Mouse (Mus musculus) cerebellum, postnatal 36 days (tissue): ENCODE data around the gene Zfyve1.

Source experiments
- DNase-seq, 2 experiments: peaks; one replicate each; pipeline ENCODE4 v3.0.0; 2021 to 2022; ENCODE audit warnings: mixed read lengths in 2 of 2

The Zfyve1 gene

DNA sequence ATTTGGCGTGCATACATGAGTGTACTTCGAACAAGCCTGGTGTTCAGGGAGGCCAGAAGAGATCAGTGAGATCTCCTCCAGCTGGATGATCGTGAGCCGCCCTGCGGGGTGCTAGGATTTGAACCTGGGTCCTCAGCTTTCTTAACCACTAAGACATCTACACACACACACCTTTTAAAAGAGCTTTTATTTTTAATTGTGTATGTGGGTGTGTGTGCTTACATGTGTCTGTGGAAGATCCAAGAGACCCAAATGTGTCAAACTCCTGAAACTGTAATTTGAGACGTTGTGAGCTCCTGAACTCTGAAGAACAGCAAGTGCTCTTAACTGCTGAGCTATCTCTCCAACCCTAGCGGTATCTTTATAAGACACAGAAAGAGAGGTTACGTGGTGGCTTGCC, 75.9 kb downstream of the Zfyve1 start:
- no peak for DNase-seq

GRCm38 (mm10) chr12:83520311-83520890, 76.6 kb downstream of the Zfyve1 start, which contains the start of gene Dcaf4:
Gene Dcaf4 (plus strand): TSS chr12:83520466.
- peak; percentile 95 for DNase-seq

GRCm38 (mm10) chr12:83517580-83517979, 79.4 kb downstream of the Zfyve1 start:
- no peak for DNase-seq

GRCm38 (mm10) chr12:83514216-83514615, 82.8 kb downstream of the Zfyve1 start:
- no peak for DNase-seq

GRCm38 (mm10) chr12:83513185-83513584, 83.8 kb downstream of the Zfyve1 start:
- DNase-seq: no peak

GRCm38 (mm10) chr12:83512783-83513182, 84.2 kb downstream of the Zfyve1 start:
- DNase-seq: no peak

GRCm38 (mm10) chr12:83510586-83510985, 86.4 kb downstream of the Zfyve1 start:
- no peak for DNase-seq

DNA sequence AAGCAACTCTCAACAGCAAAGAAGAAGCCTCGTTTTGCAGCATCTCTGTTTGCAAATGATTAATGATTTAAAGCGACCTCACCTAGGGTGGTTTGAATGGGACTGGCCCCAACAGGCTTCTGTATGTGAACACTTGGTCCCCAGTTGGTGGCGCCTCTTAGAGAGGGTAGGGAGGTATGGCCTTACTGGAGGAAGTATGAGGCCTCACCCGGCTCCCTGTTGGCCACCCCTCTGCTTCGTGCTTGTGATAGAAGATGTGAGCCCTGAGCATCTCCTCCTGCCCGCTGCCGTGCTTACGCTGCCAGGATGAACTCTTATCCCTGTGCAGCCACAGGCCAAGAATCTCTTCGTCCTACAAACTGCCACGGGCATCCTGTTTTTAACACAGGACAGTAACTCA, 90.5 kb downstream of the Zfyve1 start:
- no peak for DNase-seq

GRCm38 (mm10) chr12:83502190-83502589, 94.8 kb downstream of the Zfyve1 start:
- DNase-seq: peak; percentile 49 to 81

- DNase-seq: no peak
Observed at GRCm38 (mm10) chr12:83499256-83499655, 97.8 kb downstream of the Zfyve1 start.

- DNase-seq: no peak
Observed at GRCm38 (mm10) chr12:83497959-83498358, 99.1 kb downstream of the Zfyve1 start.

DNA sequence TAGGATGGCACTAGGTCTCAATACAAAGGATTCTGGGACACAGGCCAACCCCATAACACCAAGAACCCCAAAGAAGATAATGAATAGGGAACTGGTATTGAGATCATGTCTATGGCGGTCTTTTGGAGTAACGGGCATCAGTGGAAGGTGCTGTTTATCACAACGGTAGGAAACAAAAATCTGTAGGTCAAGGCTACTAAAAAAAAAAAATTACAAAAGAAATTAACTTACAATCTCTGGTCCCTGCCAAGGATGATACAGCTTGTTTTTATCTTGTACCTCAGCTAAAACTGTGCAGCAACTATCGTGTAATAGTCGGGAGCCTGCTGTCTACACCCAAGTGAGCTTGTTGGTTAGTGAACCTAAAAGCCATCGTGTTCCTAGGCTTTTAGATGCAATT, 100.3 kb downstream of the Zfyve1 start:
- no peak for DNase-seq
